Mouse (Mus musculus) neural tube, embryonic 11.5 days (tissue): ENCODE data around the gene Homer2. TPM values are rescaled to one million over a fixed set of nuclear protein-coding genes. Genes with fewer than 3 reads are reported as not detected.

ENCODE experiments used
- ATAC-seq: fragments of 200-750 bp; cut with Nextera tagmentation; 2 replicates; pipeline ENCODE4 v1.8.0; 2017; ENCODE audit warnings: moderate number of reproducible peaks, mild to moderate bottlenecking, moderate TSS enrichment, moderate library complexity; ENCODE audit not compliant: insufficient read depth, low FRiP score, low TSS enrichment
- DNase-seq: peaks from one replicate; pipeline ENCODE4 v3.0.0-alpha.2; 2015; ENCODE audit warnings: low spot score
- H3K27ac ChIP-seq: fragments of 300-500 bp; sonication (generic); 2 replicates; pipeline ENCODE4 v1.5.1; 2014; ENCODE audit warnings: low read depth, mild to moderate bottlenecking, low read length
- H3K27me3 ChIP-seq: fragments of 300-500 bp; sonication (generic); 2 replicates; pipeline ENCODE4 v1.6.1; 2014; ENCODE audit warnings: mild to moderate bottlenecking, low read length, mixed read lengths; ENCODE audit not compliant: control insufficient read depth, insufficient read depth
- H3K36me3 ChIP-seq: fragments of 300-500 bp; sonication (generic); 2 replicates; pipeline ENCODE4 v1.6.1; 2014; ENCODE audit warnings: mild to moderate bottlenecking, low read length, moderate library complexity, mixed read lengths; ENCODE audit not compliant: control insufficient read depth, insufficient read depth
- H3K4me1 ChIP-seq: fragments of 300-500 bp; sonication (generic); 2 replicates; pipeline ENCODE4 v1.6.1; 2014; ENCODE audit warnings: low read length, mixed read lengths; ENCODE audit not compliant: control insufficient read depth, insufficient read depth
- H3K4me2 ChIP-seq: fragments of 300-500 bp; sonication (generic); 2 replicates; pipeline ENCODE4 v1.6.1; 2014; ENCODE audit warnings: low read depth, mild to moderate bottlenecking, moderate library complexity
- H3K4me3 ChIP-seq: fragments of 300-500 bp; sonication (generic); 2 replicates; pipeline ENCODE4 v1.5.1; 2014; ENCODE audit warnings: low read depth, low read length
- H3K9ac ChIP-seq: fragments of 300-500 bp; sonication (generic); 2 replicates; pipeline ENCODE4 v1.6.1; 2014; ENCODE audit warnings: mild to moderate bottlenecking, low read length
- H3K9me3 ChIP-seq: fragments of 300-500 bp; sonication (generic); 2 replicates; pipeline ENCODE4 v1.6.1; 2016; ENCODE audit warnings: low read length; ENCODE audit not compliant: control insufficient read depth
- WGBS: fragments of 180-500 bp; shearing (Covaris S2); extraction: QIAGEN DNeasy Blood & Tissue Kit; methylation state at CpG from one replicate; pipeline ENCODE4 v1.1.7; 2014; 5-methylcytosine and 5-hydroxymethylcytosine counted together
- polyA plus RNA-seq: library from polyadenylated mRNA; unstranded; fragments of >200 nt; fragmentation: Nextera tagmentation; extraction: Ambion mirVana; gene quantifications from 2 replicates; pipeline ENCODE4 v1.2.1, GENCODE M21; 2014

Homer2 gene
- polyA plus RNA-seq, 1 experiment from 2014 or later = 18.4 TPM

DNA sequence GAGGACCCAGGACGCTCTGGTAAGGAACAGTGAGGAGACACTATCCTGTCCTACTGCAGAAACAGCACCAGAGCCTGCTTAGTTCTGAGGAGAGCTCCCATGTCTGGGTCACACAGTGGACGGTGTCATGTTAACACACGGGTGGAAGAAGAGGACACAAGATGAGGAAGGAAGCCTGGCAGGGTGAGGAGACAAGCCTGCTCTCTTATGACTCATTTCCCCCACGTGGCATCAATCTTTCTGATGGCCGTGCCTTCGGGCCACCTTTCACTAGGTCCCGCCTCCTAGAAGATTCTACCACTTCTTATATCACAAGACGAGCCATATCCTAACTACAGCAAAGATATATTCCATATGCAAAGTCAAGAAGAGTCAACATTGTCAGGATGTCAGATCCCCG, 40.7 kb downstream of the Homer2 start:
- no peak overlapping the region for H3K9ac ChIP-seq
- H3K27ac ChIP-seq = no peak overlapping the region
- H3K4me2 ChIP-seq = no peak overlapping the region
- H3K36me3 ChIP-seq = no peaks in the 10 kb centered on the region
- no peaks in the 10 kb centered on the region for H3K9me3 ChIP-seq
- H3K4me3 ChIP-seq = no peak overlapping the region
- 84% methylated on average over 9 of the region's 9 CpGs for WGBS
- H3K4me1 ChIP-seq = no peaks in the 10 kb centered on the region
- no peak for ATAC-seq
- no peaks in the 10 kb centered on the region for H3K27me3 ChIP-seq
- no peak for DNase-seq

DNA sequence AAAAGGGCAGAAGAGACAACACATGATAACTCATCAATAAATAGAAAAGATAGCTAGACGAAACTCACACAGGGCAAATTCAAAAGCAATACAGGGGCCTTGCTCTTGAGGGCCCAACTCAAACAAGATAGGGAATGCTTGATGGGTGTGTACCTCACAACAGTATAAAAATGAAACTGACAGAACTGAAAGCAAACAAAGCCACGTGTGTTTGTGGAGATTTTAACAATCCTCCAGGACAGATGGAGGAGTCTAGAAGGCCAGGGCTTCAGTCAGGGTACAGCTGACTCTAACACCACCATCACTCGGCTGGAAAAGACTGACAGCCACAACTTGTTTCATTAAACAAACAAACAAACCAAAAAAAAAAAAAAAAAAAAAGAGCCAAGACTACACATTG, 44.3 kb downstream of the Homer2 start:
- Histone ChIP-seq H3K36me3 (no peaks in the 10 kb centered on the region), H3K27me3 (no peaks in the 10 kb centered on the region), H3K9me3 (no peaks in the 10 kb centered on the region), H3K4me1 (no peaks in the 10 kb centered on the region), H3K9ac (no peak overlapping the region), H3K4me3 (no peak overlapping the region), H3K27ac (no peak overlapping the region), H3K4me2 (no peak overlapping the region)
- no peak for DNase-seq
- WGBS = 71% methylated on average over 3 of the region's 3 CpGs
- no peak for ATAC-seq

DNA sequence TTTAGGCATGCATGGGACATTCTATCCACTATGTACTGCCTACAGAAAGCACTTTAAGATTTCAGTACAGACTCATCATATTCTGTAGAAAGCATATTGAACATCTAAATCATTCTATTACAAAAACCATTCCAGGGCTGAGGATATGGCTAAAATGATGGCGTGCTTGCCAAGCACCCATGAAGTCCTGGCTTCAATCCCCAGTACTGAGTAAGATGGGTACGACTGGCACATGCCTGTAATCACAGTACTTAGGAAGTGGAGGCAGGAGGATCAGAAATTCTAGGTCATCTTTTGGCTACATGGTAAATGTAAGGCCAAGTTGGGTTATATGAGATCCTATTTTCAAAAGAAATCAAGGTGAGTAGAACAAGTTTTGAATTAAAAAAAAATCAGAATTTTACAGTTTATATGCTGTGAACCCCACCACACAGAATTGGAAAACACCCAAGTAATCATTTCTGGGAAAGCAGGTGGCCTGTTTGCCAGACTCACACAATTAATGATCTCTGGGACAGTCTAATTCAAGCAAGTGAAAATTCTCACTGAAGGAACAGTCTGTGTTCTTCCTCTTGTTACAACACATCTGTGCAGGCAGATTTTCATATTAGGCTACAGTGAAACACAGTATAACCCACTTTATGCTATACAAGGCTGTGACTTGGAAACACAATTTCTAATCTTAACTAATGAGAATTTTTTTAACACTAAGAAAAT, 49.5 kb downstream of the Homer2 start:
- no peaks in the 10 kb centered on the region for H3K27me3 ChIP-seq
- WGBS = 92% methylated on average over 2 of the region's 2 CpGs
- no peak overlapping the region for H3K9ac ChIP-seq
- no peak overlapping the region for H3K4me3 ChIP-seq
- no peaks in the 10 kb centered on the region for H3K36me3 ChIP-seq
- ATAC-seq = no peak
- no peaks in the 10 kb centered on the region for H3K9me3 ChIP-seq
- peaks cover 14% of the 10 kb centered on the region for H3K4me1 ChIP-seq
- H3K27ac ChIP-seq = no peak overlapping the region
- no peak overlapping the region for H3K4me2 ChIP-seq
- no peak for DNase-seq

DNA sequence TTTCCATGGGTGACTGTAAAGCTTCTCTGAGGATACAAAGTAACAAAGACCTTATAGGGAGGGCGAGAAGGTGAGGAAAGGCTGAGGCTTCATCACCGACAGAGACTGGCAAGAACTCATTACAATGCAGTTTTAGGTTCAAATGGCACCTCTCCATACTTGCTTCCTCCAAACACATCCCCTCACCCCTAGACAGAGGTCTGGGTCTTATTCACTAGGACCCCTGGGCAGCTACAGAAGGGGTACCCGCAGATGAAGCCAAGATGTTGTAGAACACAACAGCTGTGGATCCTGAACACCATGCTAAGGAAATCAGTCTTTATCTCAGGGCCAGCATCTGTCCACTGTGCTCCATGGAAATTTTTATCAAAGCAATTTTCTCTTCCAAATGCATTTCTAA, 50.3 kb downstream of the Homer2 start:
- H3K27ac ChIP-seq = peak overlapping the region; percentile 36; the same call in 1 of the 2 replicates
- H3K9me3 ChIP-seq = no peaks in the 10 kb centered on the region
- ATAC-seq (peak; percentile 24; the same call in 1 of the 2 replicates), DNase-seq (no peak)
- no peak overlapping the region for H3K4me3 ChIP-seq
- WGBS = 72% methylated on average over 3 of the region's 3 CpGs
- no peaks in the 10 kb centered on the region for H3K36me3 ChIP-seq
- H3K27me3 ChIP-seq = no peaks in the 10 kb centered on the region
- H3K4me1 ChIP-seq = peaks cover 14% of the 10 kb centered on the region
- H3K9ac ChIP-seq = no peak overlapping the region
- H3K4me2 ChIP-seq = no peak overlapping the region

DNA sequence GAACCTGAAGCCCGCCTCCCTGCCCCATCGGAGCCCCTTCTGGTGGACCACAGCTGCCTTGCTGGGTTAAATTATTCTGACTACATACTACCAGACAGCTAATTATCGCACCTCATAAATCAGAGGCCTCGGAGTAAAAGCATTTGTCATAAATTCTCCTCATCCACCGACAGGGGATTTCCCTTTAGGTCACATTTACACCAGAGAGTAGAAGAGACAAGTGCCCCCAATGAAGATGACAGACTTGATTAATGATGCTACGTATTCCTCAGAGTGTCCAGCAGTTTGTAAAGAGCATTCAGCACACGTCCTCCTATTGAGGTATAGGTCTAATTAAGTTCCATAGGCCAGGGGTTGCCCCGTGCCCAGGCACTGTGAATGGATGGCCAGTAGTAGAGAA, 50.7 kb downstream of the Homer2 start:
- Histone ChIP-seq H3K36me3 (no peaks in the 10 kb centered on the region), H3K9ac (no peak overlapping the region), H3K4me1 (peaks cover 18% of the 10 kb centered on the region), H3K27me3 (no peaks in the 10 kb centered on the region), H3K4me2 (no peak overlapping the region), H3K4me3 (no peak overlapping the region), H3K9me3 (no peaks in the 10 kb centered on the region), H3K27ac (peak overlapping the region; percentile 36; the same call in 1 of the 2 replicates)
- WGBS = 28% methylated on average over 8 of the region's 8 CpGs
- DNase-seq = peak; percentile 61
- peak; percentile 84 for ATAC-seq

DNA sequence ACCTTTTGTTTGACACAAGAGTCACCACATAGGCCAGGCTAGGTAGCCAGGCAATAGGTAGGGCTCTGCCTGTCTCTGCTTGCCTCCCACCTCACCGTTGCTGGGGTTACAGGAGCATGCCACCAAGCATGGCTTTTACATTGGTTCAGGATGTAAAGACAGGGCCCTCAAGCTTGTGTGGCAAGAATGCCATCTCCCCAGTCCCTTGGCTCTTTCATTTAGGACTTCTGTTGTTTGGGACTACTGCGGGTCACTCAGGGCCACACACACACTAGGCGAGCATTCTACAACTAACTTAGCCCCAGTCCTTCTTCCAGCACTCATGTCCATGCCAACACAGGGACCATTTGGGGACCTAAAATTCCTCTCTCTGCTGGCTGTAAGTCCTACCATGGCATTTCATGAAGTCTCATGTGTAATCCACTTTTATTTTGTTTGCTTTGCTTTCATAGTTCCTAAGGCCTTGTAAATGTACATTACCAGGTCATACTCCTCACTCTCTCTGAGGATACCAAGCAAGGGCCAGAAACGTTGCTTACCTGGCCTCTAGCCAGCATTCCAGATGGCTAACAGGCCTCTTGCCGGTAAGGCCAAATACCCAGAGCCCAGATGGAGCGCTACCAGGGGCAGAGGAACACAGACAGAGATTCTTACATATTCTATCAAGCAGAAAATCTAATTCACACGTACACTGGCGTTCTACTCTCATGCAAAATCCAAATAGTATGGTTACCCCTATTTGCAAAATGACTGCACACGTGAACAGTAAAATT, 52.2 kb downstream of the Homer2 start:
- Histone ChIP-seq H3K36me3 (no peaks in the 10 kb centered on the region), H3K4me3 (no peak overlapping the region), H3K4me1 (peaks cover 20% of the 10 kb centered on the region), H3K27ac (no peak overlapping the region), H3K9ac (no peak overlapping the region), H3K4me2 (no peak overlapping the region), H3K27me3 (no peaks in the 10 kb centered on the region), H3K9me3 (no peaks in the 10 kb centered on the region)
- 61% methylated on average over 9 of the region's 9 CpGs for WGBS
- ATAC-seq = no peak
- DNase-seq = no peak

DNA sequence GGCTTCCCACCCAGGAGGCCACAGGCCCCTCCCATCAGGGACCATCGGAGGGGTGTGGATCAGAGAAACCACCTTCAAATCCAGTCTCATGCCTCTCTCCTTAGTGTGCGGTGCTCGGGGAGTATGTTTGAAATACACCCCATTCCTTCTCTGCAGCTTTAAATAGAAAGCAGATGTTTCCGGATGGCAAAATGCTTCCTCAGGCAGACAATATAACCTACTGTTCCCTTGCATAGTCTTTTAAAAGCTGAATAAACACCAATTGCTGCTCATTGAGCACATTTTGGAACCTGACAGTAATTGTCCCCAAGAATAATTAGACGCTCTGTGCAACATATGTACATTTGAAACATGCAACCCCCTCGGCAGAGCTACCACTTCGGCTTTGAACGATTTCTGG, 53.3 kb downstream of the Homer2 start:
- Histone ChIP-seq H3K4me3 (no peak overlapping the region), H3K27ac (0 out of 2 replicates have a peak overlapping the region, but pooled peaks have one; percentile 39), H3K9me3 (no peaks in the 10 kb centered on the region), H3K4me2 (no peak overlapping the region), H3K4me1 (peaks cover 20% of the 10 kb centered on the region), H3K9ac (no peak overlapping the region), H3K27me3 (no peaks in the 10 kb centered on the region), H3K36me3 (no peaks in the 10 kb centered on the region)
- ATAC-seq = no peak
- no peak for DNase-seq
- 43% methylated on average over 8 of the region's 8 CpGs for WGBS

DNA sequence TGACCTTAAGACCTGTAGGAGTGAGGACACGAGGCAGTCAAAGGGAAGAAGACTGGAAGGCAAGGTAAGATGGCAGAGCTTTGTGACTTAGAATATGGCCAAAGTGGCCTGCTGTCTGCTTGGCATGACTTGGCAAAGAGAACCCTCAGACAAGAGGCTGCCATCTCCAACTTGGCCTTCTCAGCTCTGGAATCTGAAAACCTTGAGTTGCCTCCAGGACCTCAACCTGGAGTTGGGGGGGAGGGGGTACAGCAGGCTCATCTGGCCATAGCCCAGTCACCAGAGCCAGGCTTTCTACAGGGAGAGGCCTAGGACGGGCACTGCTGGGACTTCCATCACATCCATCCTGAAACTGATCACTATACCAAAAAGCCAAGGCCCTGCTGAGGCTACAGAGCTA, 55.0 kb downstream of the Homer2 start:
- no peak overlapping the region for H3K4me3 ChIP-seq
- no peaks in the 10 kb centered on the region for H3K27me3 ChIP-seq
- H3K4me2 ChIP-seq = no peak overlapping the region
- no peak overlapping the region for H3K9ac ChIP-seq
- no peak for ATAC-seq
- WGBS = 75% methylated on average over 2 of the region's 2 CpGs
- DNase-seq = no peak
- no peak overlapping the region for H3K27ac ChIP-seq
- H3K4me1 ChIP-seq = peaks cover 20% of the 10 kb centered on the region
- H3K36me3 ChIP-seq = no peaks in the 10 kb centered on the region
- no peaks in the 10 kb centered on the region for H3K9me3 ChIP-seq

DNA sequence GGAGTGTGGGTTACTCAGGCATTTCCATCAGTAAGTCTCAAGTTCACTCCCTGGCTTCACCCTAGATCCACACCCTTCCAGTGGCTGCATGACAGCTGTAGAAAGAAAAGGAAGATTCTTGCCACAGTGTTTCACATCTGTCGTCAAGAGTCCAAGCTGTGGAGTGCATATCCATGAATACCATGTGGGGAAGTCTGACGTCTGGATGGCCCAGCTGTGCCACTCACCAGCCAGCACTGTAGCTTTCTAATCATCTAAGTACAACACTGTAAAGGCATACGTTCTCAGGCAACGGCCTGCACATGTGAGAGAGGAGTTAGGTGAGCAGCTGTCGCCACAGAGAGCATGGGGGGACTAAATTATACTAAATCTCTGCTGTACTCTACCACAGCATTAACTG, 56.0 kb downstream of the Homer2 start:
- Histone ChIP-seq H3K27ac (peak overlapping the region; percentile 60), H3K4me3 (no peak overlapping the region), H3K36me3 (no peaks in the 10 kb centered on the region), H3K4me1 (peaks cover 20% of the 10 kb centered on the region), H3K27me3 (no peaks in the 10 kb centered on the region), H3K9ac (no peak overlapping the region), H3K4me2 (no peak overlapping the region), H3K9me3 (no peaks in the 10 kb centered on the region)
- ATAC-seq (no peak), DNase-seq (no peak)
- 60% methylated on average over 5 of the region's 5 CpGs for WGBS
